Mouse (Mus musculus): ENCODE measurements at regions not wholly inside any gene's neighbourhood (a gene's known extent, or its start where the extent isn't known, plus 50 kb on each side); places are given as distances from the start of the nearest gene placed in this dataset.

DNA sequence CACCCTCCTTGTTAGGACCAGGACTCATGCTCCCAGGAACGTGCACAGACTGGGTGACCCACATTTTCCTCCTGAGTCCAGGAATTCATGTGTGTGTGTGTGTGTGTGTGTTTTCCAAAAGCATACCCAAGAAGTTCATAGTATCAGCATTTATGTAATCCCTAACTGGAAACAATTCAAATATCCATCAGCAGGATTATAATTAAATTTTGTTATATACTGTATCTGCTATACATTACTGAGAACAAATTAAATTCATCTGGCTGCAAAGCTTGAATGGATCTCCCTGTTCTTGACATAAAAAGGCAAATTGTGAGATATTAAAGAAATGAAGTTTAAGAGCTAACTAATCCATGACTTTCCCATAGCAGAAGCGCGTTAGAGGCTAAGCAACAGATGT is 99.7 kb upstream of the Mctp2 start:
- TF ChIP-seq CTCF (IDR thresholded peaks at IDR 0.05; ENCODE audit: low read depth, low read length), result no peak
- no peak for TF ChIP-seq POLR2A (IDR thresholded peaks at IDR 0.05; ENCODE audit: borderline replicate concordance, low read depth, low read length)
